Mouse (Mus musculus) c-Kit-positive CD71-negative TER-119-negative erythroid progenitor cells, embryonic 14.5 days (primary cell): ENCODE results near the gene AC109138.7.
A peak's percentile ranks its signal among the peaks of the same experiment; 100 is the strongest.

Source experiments
- DNase-seq: peaks from one replicate; pipeline ENCODE4 v3.0.0-alpha.2; 2013; ENCODE audit warnings: low read depth

The AC109138.7 gene

DNA sequence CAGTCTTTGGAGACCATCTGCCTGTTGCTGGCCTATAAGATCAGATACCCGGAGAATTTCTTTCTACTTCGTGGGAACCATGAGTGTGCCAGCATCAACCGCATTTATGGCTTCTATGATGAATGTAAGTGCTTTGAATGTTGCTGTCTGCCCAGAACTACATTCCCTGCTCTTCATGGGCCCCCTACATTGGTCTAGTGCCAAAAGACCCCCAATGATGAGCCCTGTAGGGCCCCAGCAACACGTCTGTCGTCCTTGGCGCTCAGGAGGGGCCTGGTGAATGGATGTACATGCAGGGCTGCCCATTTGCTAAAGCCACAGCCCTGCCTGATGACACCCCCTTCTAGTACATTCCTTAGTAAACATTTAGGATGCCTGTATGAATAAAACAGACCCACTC, 21.0 kb upstream of the AC109138.7 start:
- DNase-seq: no peak

- DNase-seq: no peak
Observed at GRCm38 (mm10) chr19:4194021-4194724, 20.0 kb upstream of the AC109138.7 start.

GRCm38 (mm10) chr19:4194776-4195650, 19.1 kb upstream of the AC109138.7 start:
- DNase-seq: no peak

- DNase-seq: no peak
Observed at GRCm38 (mm10) chr19:4196048-4196447, 18.1 kb upstream of the AC109138.7 start.

- no peak for DNase-seq
Observed at GRCm38 (mm10) chr19:4196548-4196947, 17.6 kb upstream of the AC109138.7 start.

- DNase-seq: no peak
Observed at GRCm38 (mm10) chr19:4197180-4197579, 17.0 kb upstream of the AC109138.7 start.

DNA sequence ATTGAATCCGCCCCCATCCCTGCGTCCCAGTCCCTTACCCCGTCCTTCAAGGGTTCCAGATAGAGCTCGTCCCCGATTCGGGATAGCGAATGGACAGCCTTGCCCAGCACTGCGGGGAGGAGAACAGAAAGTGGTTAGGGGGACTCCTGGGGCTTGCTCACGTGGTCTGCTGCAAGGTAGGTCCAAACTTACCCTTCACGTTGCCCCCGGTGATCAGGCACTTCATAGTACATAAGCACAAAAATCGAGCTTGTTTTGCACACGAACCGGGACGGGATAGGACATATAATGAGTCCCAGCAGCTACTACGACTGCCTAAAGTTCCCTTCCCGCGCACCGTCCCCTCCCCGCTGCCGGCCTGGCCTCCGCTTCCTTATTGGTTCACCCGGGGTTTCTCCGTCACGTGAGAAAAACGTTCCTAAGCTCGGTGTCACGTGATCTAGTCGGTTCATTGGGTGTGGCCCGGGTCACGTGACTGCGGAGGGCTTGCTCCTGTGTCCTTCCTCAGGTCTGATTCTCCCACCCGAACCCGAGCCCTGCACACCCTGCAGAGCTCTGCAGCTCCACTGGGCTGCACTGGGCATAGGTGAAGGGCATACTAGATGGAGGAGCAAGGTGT, 12.8 kb upstream of the AC109138.7 start, which contains the start of gene Rad9a:
Gene Rad9a (minus strand): TSS at position 372 of the 619 bp plus-strand sequence.
- DNase-seq: peak; percentile 97

GRCm38 (mm10) chr19:4202149-4202548, 12.0 kb upstream of the AC109138.7 start:
- no peak for DNase-seq

DNA sequence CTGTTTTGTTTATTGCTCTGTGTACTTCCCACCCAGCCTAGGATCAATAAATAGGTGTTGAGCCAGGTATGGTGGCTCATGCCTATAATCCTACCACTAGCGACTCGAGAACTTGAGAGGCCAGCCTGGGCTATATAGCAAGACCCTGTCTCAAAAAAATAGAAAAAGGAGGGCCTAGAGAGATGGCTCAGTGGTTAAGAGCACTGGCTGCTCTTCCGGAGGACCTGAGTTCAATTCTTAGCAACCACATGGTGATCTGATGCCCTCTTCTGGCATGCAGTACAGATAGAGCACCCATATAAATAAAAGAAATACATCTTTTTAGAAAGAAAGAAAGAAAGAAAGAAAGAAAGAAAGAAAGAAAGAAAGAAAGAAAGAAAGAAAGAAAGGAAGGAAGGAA, 11.0 kb upstream of the AC109138.7 start:
- DNase-seq: no peak

DNA sequence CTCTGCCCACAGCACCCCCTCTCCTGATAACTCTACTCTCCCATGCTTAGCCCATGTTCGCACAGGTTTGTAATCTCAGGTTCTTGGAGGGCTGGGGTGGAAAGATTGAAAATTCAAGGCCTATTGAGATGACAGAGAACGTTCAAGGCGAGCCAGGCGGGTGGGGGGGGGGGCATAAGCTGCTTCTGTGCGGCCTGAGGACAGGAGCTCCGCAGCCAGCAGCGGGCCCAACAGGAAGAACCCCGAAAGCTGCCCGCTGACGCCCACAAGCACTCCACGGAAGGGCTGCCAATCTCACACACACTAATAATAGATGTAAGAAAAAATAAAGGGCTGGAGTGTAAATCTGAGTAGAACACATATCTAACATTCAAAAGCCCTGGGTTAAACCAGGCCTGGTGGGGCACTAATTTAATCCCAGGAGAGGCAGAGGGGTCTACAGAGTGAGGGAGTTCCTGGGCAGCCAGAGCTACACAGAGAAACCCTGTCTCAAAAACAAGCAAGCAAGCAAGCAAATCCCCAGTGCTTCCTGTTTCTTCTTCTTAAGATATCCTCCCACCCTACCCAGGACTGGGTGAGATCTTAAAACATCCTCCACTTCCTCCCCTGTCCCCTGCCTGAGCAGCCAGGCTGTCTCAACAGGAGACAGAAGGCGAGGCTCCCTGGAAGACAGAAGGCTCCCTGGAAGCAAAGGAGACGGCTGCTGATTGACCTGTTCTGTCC, 10.4 kb upstream of the AC109138.7 start:
- no peak for DNase-seq

DNA sequence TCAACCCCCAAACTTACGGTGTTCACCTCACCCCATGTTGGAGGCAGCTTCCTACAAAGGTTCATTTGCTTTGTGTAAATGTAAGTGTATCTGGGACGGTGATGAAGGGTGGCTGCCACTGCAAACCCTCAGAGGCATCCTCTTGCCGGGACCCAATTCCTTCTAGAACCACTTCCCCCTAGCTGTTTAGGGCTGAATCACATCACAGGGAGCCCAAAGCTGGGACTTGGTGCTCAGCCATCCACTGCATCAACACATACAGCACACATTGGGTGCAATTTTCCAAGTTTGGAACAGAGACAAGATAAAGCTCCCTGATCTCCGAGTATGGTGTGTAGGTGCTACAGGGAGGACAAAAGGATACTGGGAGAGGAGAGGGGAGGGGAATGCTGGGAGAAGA, 9.3 kb upstream of the AC109138.7 start:
- no peak for DNase-seq

- DNase-seq: no peak
Observed at GRCm38 (mm10) chr19:4206971-4207370, 7.2 kb upstream of the AC109138.7 start.

GRCm38 (mm10) chr19:4208563-4208962, 5.6 kb upstream of the AC109138.7 start:
- no peak for DNase-seq

- DNase-seq: no peak
Observed at GRCm38 (mm10) chr19:4211891-4212588, 2.1 kb upstream of the AC109138.7 start.

- no peak for DNase-seq
Observed at GRCm38 (mm10) chr19:4213524-4213974, 608 bp upstream of the AC109138.7 start.

GRCm38 (mm10) chr19:4214771-4215450, 754 bp downstream of the AC109138.7 start:
- DNase-seq: no peak

DNA sequence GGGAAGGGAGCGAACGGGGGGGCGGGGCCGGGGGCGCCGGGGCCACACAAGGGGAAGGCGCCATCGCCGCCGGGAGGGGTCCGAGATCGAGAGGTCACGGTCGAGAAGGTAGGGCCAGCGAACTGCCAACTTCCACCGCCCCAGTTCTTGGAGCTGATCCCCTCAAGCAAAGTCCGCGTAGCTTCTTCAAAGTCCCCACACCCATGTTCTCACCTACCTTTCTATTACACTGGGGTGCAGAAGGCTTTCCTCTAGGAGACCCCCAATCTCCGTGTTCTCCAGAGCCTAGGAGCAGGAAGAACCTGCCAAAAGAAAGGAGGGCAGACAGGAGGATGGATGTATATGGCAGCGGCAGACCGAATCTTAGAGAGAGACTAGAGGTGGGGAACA, 1.3 kb downstream of the AC109138.7 start:
- no peak for DNase-seq

DNA sequence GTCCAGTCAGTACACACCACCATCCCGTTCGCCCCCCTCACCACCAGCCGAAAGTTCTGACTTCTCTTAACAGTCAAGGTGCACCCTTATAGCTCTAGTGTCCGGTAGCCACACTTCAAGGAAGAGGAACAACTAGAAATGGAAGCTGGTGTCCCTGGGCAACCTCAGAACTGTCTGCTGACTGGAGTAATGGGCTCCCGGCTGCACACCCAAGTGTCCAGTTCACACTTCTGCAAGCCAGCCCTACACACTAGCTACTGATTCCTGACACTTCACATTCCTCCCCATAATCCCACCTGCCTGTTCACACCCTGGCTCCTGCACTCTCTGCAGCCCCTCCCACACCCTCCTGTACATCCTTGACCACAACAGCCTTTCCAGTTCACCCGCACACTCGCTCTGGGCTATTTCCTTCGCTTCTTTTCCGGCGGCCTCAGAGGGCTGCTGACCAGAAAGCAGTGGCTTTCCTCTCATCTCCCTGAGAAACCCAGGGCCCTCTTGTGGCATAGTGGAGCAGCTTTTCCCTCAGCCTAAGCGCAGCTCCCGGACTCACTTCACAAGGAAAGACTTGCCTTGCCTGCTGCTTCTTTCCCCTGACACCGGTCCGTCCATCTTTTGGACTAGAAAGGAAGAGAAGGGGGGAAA, 2.0 kb downstream of the AC109138.7 start:
- no peak for DNase-seq

- no peak for DNase-seq
Observed at GRCm38 (mm10) chr19:4217140-4217539, 3.0 kb downstream of the AC109138.7 start.

- no peak for DNase-seq
Observed at GRCm38 (mm10) chr19:4217855-4218254, 3.7 kb downstream of the AC109138.7 start.
